Mouse (Mus musculus): ENCODE results near the gene Gm20379. TPM values are rescaled to one million over a fixed set of nuclear protein-coding genes. Genes with fewer than 3 reads are reported as not detected.
A peak's percentile ranks its signal among the peaks of the same experiment; 100 is the strongest.

Gene Gm20379
- polyA plus RNA-seq, 1 experiment from 2014 or later, result 1.3 TPM

GRCm38 (mm10) chr13:92332103-92332879 is 26.5 kb downstream of the Gm20379 start:
- no peak for DNase-seq (ENCODE audit: low spot score)

- DNase-seq (ENCODE audit: low spot score), result no peak
Observed at GRCm38 (mm10) chr13:92336857-92337256, 31.1 kb downstream of the Gm20379 start.

- DNase-seq (ENCODE audit: low spot score), result no peak
Observed at GRCm38 (mm10) chr13:92337773-92338462, 32.1 kb downstream of the Gm20379 start.

- DNase-seq (ENCODE audit: low spot score), result no peak
Observed at GRCm38 (mm10) chr13:92339787-92340186, 34.0 kb downstream of the Gm20379 start.

GRCm38 (mm10) chr13:92344033-92344432 is 38.3 kb downstream of the Gm20379 start:
- no peak for DNase-seq (ENCODE audit: low spot score)

- no peak for DNase-seq (ENCODE audit: low spot score)
Observed at GRCm38 (mm10) chr13:92346338-92346737, 40.6 kb downstream of the Gm20379 start.

- no peak for DNase-seq (ENCODE audit: low spot score)
Observed at GRCm38 (mm10) chr13:92351100-92351499, 45.3 kb downstream of the Gm20379 start.

- DNase-seq (ENCODE audit: low spot score), result peak; percentile 36
Observed at GRCm38 (mm10) chr13:92353956-92354355, 48.2 kb downstream of the Gm20379 start.

- peak; percentile 100 for DNase-seq (ENCODE audit: low spot score)
Observed at GRCm38 (mm10) chr13:92354456-92355271, 48.9 kb downstream of the Gm20379 start, which contains the start of the genes Dhfr and Msh3. Gene Dhfr, plus strand, starts transcription at chr13:92354726. Gene Msh3, minus strand, starts transcription at chr13:92355003.

GRCm38 (mm10) chr13:92355272-92355643 is 49.5 kb downstream of the Gm20379 start:
- no peak for DNase-seq (ENCODE audit: low spot score)

GRCm38 (mm10) chr13:92356376-92356775 is 50.6 kb downstream of the Gm20379 start:
- DNase-seq (ENCODE audit: low spot score), result no peak

Other genes with a start within 250 kb of the Gm20379 start
- gene Rasgrf2, start 174.3 kb upstream of the Gm20379 start, polyA plus RNA-seq (2015; fragmentation: Nextera tagmentation; extraction: Ambion mirVana), result 2.2 and 2.5 TPM in 2 replicates
- gene Dhfr, start 48.7 kb downstream of the Gm20379 start, polyA plus RNA-seq (2015; fragmentation: Nextera tagmentation; extraction: Ambion mirVana), result 15.9 and 16.4 TPM in 2 replicates
- 28.1 and 29.1 TPM in 2 replicates for gene Msh3, start 49.0 kb downstream of the Gm20379 start, polyA plus RNA-seq (2015; fragmentation: Nextera tagmentation; extraction: Ambion mirVana)
- 0.04 TPM in 1 of 2 replicates, not detected in the other for gene Ankrd34b, start 119.9 kb downstream of the Gm20379 start, polyA plus RNA-seq (2015; fragmentation: Nextera tagmentation; extraction: Ambion mirVana)
- gene Fam151b, start 178.0 kb downstream of the Gm20379 start, polyA plus RNA-seq (2015; fragmentation: Nextera tagmentation; extraction: Ambion mirVana), result 0.18 and 0.46 TPM in 2 replicates
- gene Zfyve16, start 224.9 kb downstream of the Gm20379 start, polyA plus RNA-seq (2015; fragmentation: Nextera tagmentation; extraction: Ambion mirVana), result 4.7 and 5.3 TPM in 2 replicates